Mouse (Mus musculus) gastrocnemius, adult 2 months (tissue): ENCODE data around the gene Guk1. TPM values are rescaled to one million over a fixed set of nuclear protein-coding genes. Genes with fewer than 3 reads are reported as not detected.
A peak's percentile ranks its signal among the peaks of the same experiment; 100 is the strongest.

Experiments
- DNase-seq: peaks from one replicate; pipeline ENCODE4 v3.0.0; 2022
- H3K27ac ChIP-seq: fragments of 200-600 bp; 2 replicates; pipeline ENCODE4 v1.8.1; 2022; ENCODE audit warnings: mild to moderate bottlenecking
- H3K4me3 ChIP-seq: fragments of 200-600 bp; 2 replicates; pipeline ENCODE4 v1.8.1; 2022; ENCODE audit warnings: mild to moderate bottlenecking, moderate library complexity
- CTCF ChIP-seq: fragments of 200-600 bp; IDR thresholded peaks from 2 replicates; pipeline ENCODE4 v1.8.1; 2022; ENCODE audit warnings: antibody characterized with exemption, mild to moderate bottlenecking, moderate library complexity
- intact Hi-C: fragments of 180-260 bp; cut with DNase I; formaldehyde crosslinking; loops from one replicate; pipeline ENCODE4 v1.15.1; 2025
- total RNA-seq, 2 experiments: library from RNA; stranded (reverse); gene quantifications; 2 replicates each; pipeline ENCODE4 v1.2.3; 2021

Guk1 gene
- total RNA-seq, 2 experiments from 2014 or later, result 25.4 to 28.7 TPM

- DNase-seq, result peak; percentile 94
- H3K4me3 ChIP-seq, result peak within 1 kb of the TSS; percentile 86
- H3K27ac ChIP-seq, result peak within 1 kb of the TSS; percentile 96
- intact Hi-C loops, result no loop called here
- TF ChIP-seq CTCF, result no peak
Measured at GRCm38 (mm10) chr11:59208153-59208831, 16.3 kb upstream of the Guk1 start, which contains the start of gene 2310033P09Rik. Gene 2310033P09Rik (plus strand): TSS chr11:59208321.

GRCm38 (mm10) chr11:59202081-59202995 lies 10.3 kb upstream of the Guk1 start, which contains the start of gene Mrpl55:
Gene Mrpl55 (plus strand): TSS chr11:59202486.
- no peak for TF ChIP-seq CTCF
- DNase-seq, result peak; percentile 97
- intact Hi-C loops, result no loop called here
- Histone ChIP-seq H3K4me3 (peak within 1 kb of the TSS; percentile 94), H3K27ac (peak within 1 kb of the TSS; percentile 94)

GRCm38 (mm10) chr11:59201216-59202002 lies 9.4 kb upstream of the Guk1 start:
- TF ChIP-seq CTCF, result no peak
- Histone ChIP-seq H3K27ac (peak overlapping the region; percentile 94), H3K4me3 (peak overlapping the region; percentile 94)
- intact Hi-C loops, result no loop called here
- DNase-seq, result no peak

- Histone ChIP-seq H3K27ac (no peak overlapping the region), H3K4me3 (no peak overlapping the region)
- TF ChIP-seq CTCF, result no peak
- DNase-seq, result no peak
- intact Hi-C loops, result loop anchor here (10.0 kb wide), 1 partner anchor 221 kb away; the partner anchor contains the start of gene Trim11
Measured at GRCm38 (mm10) chr11:59196230-59196629, 4.2 kb upstream of the Guk1 start.

GRCm38 (mm10) chr11:59191231-59192058 lies 567 bp downstream of the Guk1 start:
- Histone ChIP-seq H3K4me3 (peak overlapping the region; percentile 88), H3K27ac (peak overlapping the region; percentile 95)
- intact Hi-C loops, result loop anchor here (10.0 kb wide), 1 partner anchor 217 kb away; the partner anchor contains the start of gene Trim11
- peak; percentile 95 for DNase-seq
- no peak for TF ChIP-seq CTCF

- intact Hi-C loops, result loop anchor here (5.0 kb wide), 1 partner anchor 105 kb away; no protein-coding TSS in a partner anchor
- no peak overlapping the region for H3K27ac ChIP-seq
- no peak overlapping the region for H3K4me3 ChIP-seq
- DNase-seq, result no peak
- no peak for TF ChIP-seq CTCF
Measured at GRCm38 (mm10) chr11:59187706-59188105, 4.3 kb downstream of the Guk1 start.

- no peak for DNase-seq
- no peak overlapping the region for H3K4me3 ChIP-seq
- intact Hi-C loops, result loop anchor here (5.0 kb wide), 1 partner anchor 103 kb away; no protein-coding TSS in a partner anchor
- no peak overlapping the region for H3K27ac ChIP-seq
- no peak for TF ChIP-seq CTCF
Measured at GRCm38 (mm10) chr11:59185490-59185889, 6.5 kb downstream of the Guk1 start.

GRCm38 (mm10) chr11:59183821-59184220 lies 8.2 kb downstream of the Guk1 start:
- intact Hi-C loops, result loop anchor here (1.0 to 5.0 kb wide), 2 partner anchors 23 to 92 kb away; no protein-coding TSS in a partner anchor
- H3K27ac ChIP-seq, result peak overlapping the region; percentile 80

GRCm38 (mm10) chr11:59182864-59183331 lies 9.1 kb downstream of the Guk1 start, which contains the start of gene Gjc2:
Gene Gjc2 (minus strand): TSS chr11:59183213.
- intact Hi-C loops, result loop anchor here (1.0 to 5.0 kb wide), 2 partner anchors 22 to 91 kb away; no protein-coding TSS in a partner anchor

More at GRCm38 (mm10) chr11:59183821-59184220, 8.2 kb downstream of the Guk1 start:
- peak; percentile 89 for TF ChIP-seq CTCF
- DNase-seq, result peak; percentile 83
- H3K4me3 ChIP-seq, result peak overlapping the region; percentile 43

GRCm38 (mm10) chr11:59176921-59177320 lies 15.1 kb downstream of the Guk1 start:
- peak overlapping the region; percentile 47 for H3K4me3 ChIP-seq
- TF ChIP-seq CTCF, result no peak
- intact Hi-C loops, result no loop called here
- H3K27ac ChIP-seq, result no peak overlapping the region
- no peak for DNase-seq

More at GRCm38 (mm10) chr11:59182864-59183331, 9.1 kb downstream of the Guk1 start, which contains the start of gene Gjc2:
- peak; percentile 81 for DNase-seq
- TF ChIP-seq CTCF, result no peak
- Histone ChIP-seq H3K27ac (peak within 1 kb of the TSS; percentile 80), H3K4me3 (peak within 1 kb of the TSS; percentile 43)

- intact Hi-C loops, result no loop called here
- Histone ChIP-seq H3K4me3 (peak overlapping the region; percentile 47), H3K27ac (no peak overlapping the region)
- no peak for TF ChIP-seq CTCF
- DNase-seq, result no peak
Measured at GRCm38 (mm10) chr11:59176475-59176874, 15.5 kb downstream of the Guk1 start.
